Mouse (Mus musculus): ENCODE data around the gene Rps27a.

GRCm38 (mm10) chr11:29560990-29561389, 13.1 kb upstream of the Rps27a start:
- TF ChIP-seq CTCF (IDR thresholded peaks at IDR 0.05; ENCODE audit: insufficient read depth, low read length) (no peak), POLR2A (IDR thresholded peaks at IDR 0.05; ENCODE audit: borderline replicate concordance, extremely low read depth, low read depth, low read length) (no peak)
